Mouse (Mus musculus): Measurements from ENCODE around the gene Rgma. TPM values are rescaled to one million over a fixed set of nuclear protein-coding genes. Genes with fewer than 3 reads are reported as not detected.

The Rgma gene
- 20.6 and 23.6 TPM in 2 replicates for polyA plus RNA-seq (2014; fragmentation: Nextera tagmentation; extraction: Ambion mirVana)

- H3K9me3 ChIP-seq (replicated peaks; ENCODE audit: control insufficient read depth, low read length) = no peaks in the 10 kb centered on the region
- no peaks in the 10 kb centered on the region for H3K36me3 ChIP-seq (ENCODE audit: control insufficient read depth, insufficient read depth, low read length)
- WGBS = under 1% methylated on average over 59 of the region's 85 CpGs
- DNase-seq (ENCODE audit: low spot score) (peak; percentile 89), ATAC-seq (peak; percentile 84)
- peak within 1 kb of the TSS; percentile 92 for H3K9ac ChIP-seq (ENCODE audit: low read length)
- H3K27ac ChIP-seq (ENCODE audit: low read depth, low read length) = peak within 1 kb of the TSS; percentile 94
- peak within 1 kb of the TSS; percentile 84 for H3K4me3 ChIP-seq (ENCODE audit: low read depth, low read length)
- peaks cover 37% of the 10 kb centered on the region for H3K4me1 ChIP-seq (ENCODE audit: control insufficient read depth, insufficient read depth, low read length)
- no peaks in the 10 kb centered on the region for H3K27me3 ChIP-seq (replicated peaks; ENCODE audit: control insufficient read depth, insufficient read depth, low read length)
- peak within 1 kb of the TSS; percentile 92 for H3K4me2 ChIP-seq (ENCODE audit: low read length)
Observed at GRCm38 (mm10) chr7:73375257-73376100, at the start of gene Rgma. Gene Rgma (plus strand): TSS chr7:73375509.

GRCm38 (mm10) chr7:73326236-73326635 is 49.1 kb upstream of the Rgma start:
- DNase-seq (ENCODE audit: low spot score) (no peak), ATAC-seq (no peak)
- no peaks in the 10 kb centered on the region for H3K27me3 ChIP-seq (replicated peaks; ENCODE audit: control insufficient read depth, insufficient read depth, low read length)
- 93% methylated on average over 14 of the region's 14 CpGs for WGBS
- H3K4me2 ChIP-seq (ENCODE audit: low read length) = no peak overlapping the region
- H3K9me3 ChIP-seq (replicated peaks; ENCODE audit: control insufficient read depth, low read length) = no peaks in the 10 kb centered on the region
- no peak overlapping the region for H3K4me3 ChIP-seq (ENCODE audit: low read depth, low read length)
- H3K9ac ChIP-seq (ENCODE audit: low read length) = no peak overlapping the region
- peaks cover 4% of the 10 kb centered on the region; the same call in 1 of the 2 replicates for H3K4me1 ChIP-seq (ENCODE audit: control insufficient read depth, insufficient read depth, low read length)
- H3K36me3 ChIP-seq (ENCODE audit: control insufficient read depth, insufficient read depth, low read length) = no peaks in the 10 kb centered on the region
- H3K27ac ChIP-seq (ENCODE audit: low read depth, low read length) = no peak overlapping the region

- Histone ChIP-seq H3K4me2 (ENCODE audit: low read length) (no peak overlapping the region), H3K4me3 (ENCODE audit: low read depth, low read length) (no peak overlapping the region), H3K27ac (ENCODE audit: low read depth, low read length) (no peak overlapping the region)
Observed at GRCm38 (mm10) chr7:73326680-73327079, 48.6 kb upstream of the Rgma start.

GRCm38 (mm10) chr7:73327193-73327592 is 48.1 kb upstream of the Rgma start:
- peaks cover 4% of the 10 kb centered on the region; the same call in 1 of the 2 replicates for H3K4me1 ChIP-seq (ENCODE audit: control insufficient read depth, insufficient read depth, low read length)
- DNase-seq (ENCODE audit: low spot score) (no peak), ATAC-seq (no peak)
- H3K9ac ChIP-seq (ENCODE audit: low read length) = no peak overlapping the region
- H3K9me3 ChIP-seq (replicated peaks; ENCODE audit: control insufficient read depth, low read length) = no peaks in the 10 kb centered on the region
- H3K4me3 ChIP-seq (ENCODE audit: low read depth, low read length) = no peak overlapping the region
- 84% methylated on average over 8 of the region's 8 CpGs for WGBS
- H3K4me2 ChIP-seq (ENCODE audit: low read length) = no peak overlapping the region
- H3K27ac ChIP-seq (ENCODE audit: low read depth, low read length) = no peak overlapping the region
- H3K36me3 ChIP-seq (ENCODE audit: control insufficient read depth, insufficient read depth, low read length) = no peaks in the 10 kb centered on the region
- H3K27me3 ChIP-seq (replicated peaks; ENCODE audit: control insufficient read depth, insufficient read depth, low read length) = no peaks in the 10 kb centered on the region

More at GRCm38 (mm10) chr7:73326680-73327079, 48.6 kb upstream of the Rgma start:
- H3K9me3 ChIP-seq (replicated peaks; ENCODE audit: control insufficient read depth, low read length) = no peaks in the 10 kb centered on the region
- peaks cover 4% of the 10 kb centered on the region; the same call in 1 of the 2 replicates for H3K4me1 ChIP-seq (ENCODE audit: control insufficient read depth, insufficient read depth, low read length)
- H3K36me3 ChIP-seq (ENCODE audit: control insufficient read depth, insufficient read depth, low read length) = no peaks in the 10 kb centered on the region
- WGBS = 96% methylated on average over 11 of the region's 11 CpGs
- no peak overlapping the region for H3K9ac ChIP-seq (ENCODE audit: low read length)
- H3K27me3 ChIP-seq (replicated peaks; ENCODE audit: control insufficient read depth, insufficient read depth, low read length) = no peaks in the 10 kb centered on the region
- ATAC-seq (no peak), DNase-seq (ENCODE audit: low spot score) (no peak)

- Histone ChIP-seq H3K27ac (ENCODE audit: low read depth, low read length) (no peak overlapping the region), H3K9me3 (replicated peaks; ENCODE audit: control insufficient read depth, low read length) (no peaks in the 10 kb centered on the region), H3K27me3 (replicated peaks; ENCODE audit: control insufficient read depth, insufficient read depth, low read length) (no peaks in the 10 kb centered on the region), H3K4me2 (ENCODE audit: low read length) (no peak overlapping the region), H3K36me3 (ENCODE audit: control insufficient read depth, insufficient read depth, low read length) (no peaks in the 10 kb centered on the region), H3K4me1 (ENCODE audit: control insufficient read depth, insufficient read depth, low read length) (peaks cover 4% of the 10 kb centered on the region; the same call in 1 of the 2 replicates), H3K4me3 (ENCODE audit: low read depth, low read length) (no peak overlapping the region), H3K9ac (ENCODE audit: low read length) (no peak overlapping the region)
- WGBS = 95% methylated on average over 5 of the region's 5 CpGs
- ATAC-seq = no peak
- no peak for DNase-seq (ENCODE audit: low spot score)
Observed at GRCm38 (mm10) chr7:73327652-73328051, 47.7 kb upstream of the Rgma start.

GRCm38 (mm10) chr7:73328653-73329207 is 46.6 kb upstream of the Rgma start:
- H3K4me2 ChIP-seq (ENCODE audit: low read length) = no peak overlapping the region
- no peak overlapping the region for H3K9ac ChIP-seq (ENCODE audit: low read length)
- WGBS = 39% methylated on average over 5 of the region's 5 CpGs
- no peak for ATAC-seq
- H3K4me1 ChIP-seq (ENCODE audit: control insufficient read depth, insufficient read depth, low read length) = peaks cover 8% of the 10 kb centered on the region; the same call in 1 of the 2 replicates
- no peak overlapping the region for H3K27ac ChIP-seq (ENCODE audit: low read depth, low read length)
- no peaks in the 10 kb centered on the region for H3K36me3 ChIP-seq (ENCODE audit: control insufficient read depth, insufficient read depth, low read length)
- no peaks in the 10 kb centered on the region for H3K27me3 ChIP-seq (replicated peaks; ENCODE audit: control insufficient read depth, insufficient read depth, low read length)
- H3K9me3 ChIP-seq (replicated peaks; ENCODE audit: control insufficient read depth, low read length) = no peaks in the 10 kb centered on the region
- no peak for DNase-seq (ENCODE audit: low spot score)
- H3K4me3 ChIP-seq (ENCODE audit: low read depth, low read length) = no peak overlapping the region

GRCm38 (mm10) chr7:73330754-73331153 is 44.6 kb upstream of the Rgma start:
- Histone ChIP-seq H3K36me3 (ENCODE audit: control insufficient read depth, insufficient read depth, low read length) (no peaks in the 10 kb centered on the region), H3K9ac (ENCODE audit: low read length) (no peak overlapping the region), H3K27ac (ENCODE audit: low read depth, low read length) (no peak overlapping the region), H3K9me3 (replicated peaks; ENCODE audit: control insufficient read depth, low read length) (no peaks in the 10 kb centered on the region), H3K27me3 (replicated peaks; ENCODE audit: control insufficient read depth, insufficient read depth, low read length) (no peaks in the 10 kb centered on the region), H3K4me2 (ENCODE audit: low read length) (no peak overlapping the region), H3K4me3 (ENCODE audit: low read depth, low read length) (no peak overlapping the region), H3K4me1 (ENCODE audit: control insufficient read depth, insufficient read depth, low read length) (peaks cover 19% of the 10 kb centered on the region; the same call in 1 of the 2 replicates)
- no peak for DNase-seq (ENCODE audit: low spot score)
- no peak for ATAC-seq
- 89% methylated on average over 12 of the region's 12 CpGs for whole genome bisulfite sequencing

- Histone ChIP-seq H3K27me3 (replicated peaks; ENCODE audit: control insufficient read depth, insufficient read depth, low read length) (no peaks in the 10 kb centered on the region), H3K9ac (ENCODE audit: low read length) (no peak overlapping the region), H3K36me3 (ENCODE audit: control insufficient read depth, insufficient read depth, low read length) (no peaks in the 10 kb centered on the region), H3K4me3 (ENCODE audit: low read depth, low read length) (no peak overlapping the region), H3K9me3 (replicated peaks; ENCODE audit: control insufficient read depth, low read length) (no peaks in the 10 kb centered on the region), H3K4me2 (ENCODE audit: low read length) (no peak overlapping the region), H3K4me1 (ENCODE audit: control insufficient read depth, insufficient read depth, low read length) (peaks cover 19% of the 10 kb centered on the region; the same call in 1 of the 2 replicates), H3K27ac (ENCODE audit: low read depth, low read length) (no peak overlapping the region)
- 56% methylated on average over 7 of the region's 7 CpGs for WGBS
- ATAC-seq = no peak
- no peak for DNase-seq (ENCODE audit: low spot score)
Observed at GRCm38 (mm10) chr7:73331645-73332044, 43.7 kb upstream of the Rgma start.
